Mouse (Mus musculus): ENCODE measurements around the gene Irak4. TPM values are rescaled to one million over a fixed set of nuclear protein-coding genes. Genes with fewer than 3 reads are reported as not detected.

Irak4 gene
- polyA plus RNA-seq, 1 experiment from 2014 or later, result 6.1 TPM

GRCm38 (mm10) chr15:94590083-94590482, 46.6 kb downstream of the Irak4 start:
- ATAC-seq (replicated peaks; ENCODE audit: low FRiP score) (no peak), DNase-seq (ENCODE audit: low spot score) (no peak)
- H3K4me3 ChIP-seq (ENCODE audit: low read depth, low read length), result peak overlapping the region; percentile 76
- H3K27ac ChIP-seq (ENCODE audit: low read depth, low read length), result no peak overlapping the region
- H3K27me3 ChIP-seq (replicated peaks; ENCODE audit: control insufficient read depth, insufficient read depth, low read length), result no peaks in the 10 kb centered on the region
- H3K4me2 ChIP-seq, result peak overlapping the region; percentile 63
- H3K36me3 ChIP-seq (ENCODE audit: control insufficient read depth, insufficient read depth, low read length), result peaks cover under 1% of the 10 kb centered on the region; the same call in 1 of the 2 replicates
- 9% methylated on average over 8 of the region's 8 CpGs for WGBS
- no peaks in the 10 kb centered on the region for H3K9me3 ChIP-seq (ENCODE audit: control insufficient read depth, low read length)
- H3K9ac ChIP-seq (ENCODE audit: low read depth, low read length), result 0 out of 2 replicates have a peak overlapping the region, but pooled peaks have one; percentile 40
- peaks cover 6% of the 10 kb centered on the region; the same call in 1 of the 2 replicates for H3K4me1 ChIP-seq (replicated peaks; ENCODE audit: control insufficient read depth, insufficient read depth, low read length)

- Histone ChIP-seq H3K4me2 (no peak overlapping the region), H3K36me3 (ENCODE audit: control insufficient read depth, insufficient read depth, low read length) (no peaks in the 10 kb centered on the region), H3K4me3 (ENCODE audit: low read depth, low read length) (no peak overlapping the region), H3K27ac (ENCODE audit: low read depth, low read length) (no peak overlapping the region), H3K4me1 (replicated peaks; ENCODE audit: control insufficient read depth, insufficient read depth, low read length) (peaks cover 6% of the 10 kb centered on the region; the same call in 1 of the 2 replicates), H3K27me3 (replicated peaks; ENCODE audit: control insufficient read depth, insufficient read depth, low read length) (no peaks in the 10 kb centered on the region), H3K9ac (ENCODE audit: low read depth, low read length) (no peak overlapping the region), H3K9me3 (ENCODE audit: control insufficient read depth, low read length) (no peaks in the 10 kb centered on the region)
- ATAC-seq (replicated peaks; ENCODE audit: low FRiP score) (no peak), DNase-seq (ENCODE audit: low spot score) (no peak)
- 72% methylated on average over 4 of the region's 4 CpGs for WGBS
These were observed 47.9 kb downstream of the Irak4 start for GRCm38 (mm10) chr15:94591356-94591755.

- no peak for DNase-seq (ENCODE audit: low spot score)
- ATAC-seq (replicated peaks; ENCODE audit: low FRiP score), result no peak
- WGBS, result 68% methylated on average over 1 of the region's 1 CpGs
- no peaks in the 10 kb centered on the region for H3K4me1 ChIP-seq (replicated peaks; ENCODE audit: control insufficient read depth, insufficient read depth, low read length)
- no peaks in the 10 kb centered on the region for H3K27me3 ChIP-seq (replicated peaks; ENCODE audit: control insufficient read depth, insufficient read depth, low read length)
- no peaks in the 10 kb centered on the region for H3K36me3 ChIP-seq (ENCODE audit: control insufficient read depth, insufficient read depth, low read length)
- no peaks in the 10 kb centered on the region for H3K9me3 ChIP-seq (ENCODE audit: control insufficient read depth, low read length)
- no peak overlapping the region for H3K9ac ChIP-seq (ENCODE audit: low read depth, low read length)
- H3K27ac ChIP-seq (ENCODE audit: low read depth, low read length), result no peak overlapping the region
- no peak overlapping the region for H3K4me2 ChIP-seq
- no peak overlapping the region for H3K4me3 ChIP-seq (ENCODE audit: low read depth, low read length)
These were observed 50.1 kb downstream of the Irak4 start for GRCm38 (mm10) chr15:94593586-94593985.

GRCm38 (mm10) chr15:94600145-94600707, 56.8 kb downstream of the Irak4 start:
- Histone ChIP-seq H3K9ac (ENCODE audit: low read depth, low read length) (no peak overlapping the region), H3K27ac (ENCODE audit: low read depth, low read length) (no peak overlapping the region), H3K4me1 (replicated peaks; ENCODE audit: control insufficient read depth, insufficient read depth, low read length) (0 out of 2 replicates have a peak, but pooled peaks cover 3% of the 10 kb centered on the region), H3K9me3 (ENCODE audit: control insufficient read depth, low read length) (no peaks in the 10 kb centered on the region), H3K4me2 (no peak overlapping the region), H3K4me3 (ENCODE audit: low read depth, low read length) (no peak overlapping the region), H3K36me3 (ENCODE audit: control insufficient read depth, insufficient read depth, low read length) (no peaks in the 10 kb centered on the region), H3K27me3 (replicated peaks; ENCODE audit: control insufficient read depth, insufficient read depth, low read length) (no peaks in the 10 kb centered on the region)
- ATAC-seq (replicated peaks; ENCODE audit: low FRiP score), result no peak
- WGBS, result 70% methylated on average over 11 of the region's 11 CpGs
- DNase-seq (ENCODE audit: low spot score), result no peak

GRCm38 (mm10) chr15:94601339-94601738, 57.9 kb downstream of the Irak4 start:
- no peak overlapping the region for H3K4me2 ChIP-seq
- DNase-seq (ENCODE audit: low spot score) (no peak), ATAC-seq (replicated peaks; ENCODE audit: low FRiP score) (peak; percentile 39; the same call in 1 of the 2 replicates)
- no peaks in the 10 kb centered on the region for H3K36me3 ChIP-seq (ENCODE audit: control insufficient read depth, insufficient read depth, low read length)
- H3K27ac ChIP-seq (ENCODE audit: low read depth, low read length), result no peak overlapping the region
- 16% methylated on average over 3 of the region's 3 CpGs for WGBS
- H3K4me3 ChIP-seq (ENCODE audit: low read depth, low read length), result no peak overlapping the region
- H3K9ac ChIP-seq (ENCODE audit: low read depth, low read length), result no peak overlapping the region
- 0 out of 2 replicates have a peak, but pooled peaks cover 3% of the 10 kb centered on the region for H3K4me1 ChIP-seq (replicated peaks; ENCODE audit: control insufficient read depth, insufficient read depth, low read length)
- no peaks in the 10 kb centered on the region for H3K27me3 ChIP-seq (replicated peaks; ENCODE audit: control insufficient read depth, insufficient read depth, low read length)
- no peaks in the 10 kb centered on the region for H3K9me3 ChIP-seq (ENCODE audit: control insufficient read depth, low read length)

- no peak for DNase-seq (ENCODE audit: low spot score)
- H3K36me3 ChIP-seq (ENCODE audit: control insufficient read depth, insufficient read depth, low read length), result no peaks in the 10 kb centered on the region
- H3K27me3 ChIP-seq (replicated peaks; ENCODE audit: control insufficient read depth, insufficient read depth, low read length), result no peaks in the 10 kb centered on the region
- no peak overlapping the region for H3K4me2 ChIP-seq
- H3K4me1 ChIP-seq (replicated peaks; ENCODE audit: control insufficient read depth, insufficient read depth, low read length), result 0 out of 2 replicates have a peak, but pooled peaks cover 3% of the 10 kb centered on the region
- H3K9me3 ChIP-seq (ENCODE audit: control insufficient read depth, low read length), result no peaks in the 10 kb centered on the region
- H3K27ac ChIP-seq (ENCODE audit: low read depth, low read length), result no peak overlapping the region
- no peak overlapping the region for H3K4me3 ChIP-seq (ENCODE audit: low read depth, low read length)
- H3K9ac ChIP-seq (ENCODE audit: low read depth, low read length), result no peak overlapping the region
- no peak for ATAC-seq (replicated peaks; ENCODE audit: low FRiP score)
- 70% methylated on average over 3 of the region's 3 CpGs for WGBS
These were observed 59.0 kb downstream of the Irak4 start for GRCm38 (mm10) chr15:94602441-94602840.

GRCm38 (mm10) chr15:94607768-94608167, 64.3 kb downstream of the Irak4 start:
- ATAC-seq (replicated peaks; ENCODE audit: low FRiP score) (no peak), DNase-seq (ENCODE audit: low spot score) (no peak)
- Histone ChIP-seq H3K9ac (ENCODE audit: low read depth, low read length) (no peak overlapping the region), H3K27me3 (replicated peaks; ENCODE audit: control insufficient read depth, insufficient read depth, low read length) (no peaks in the 10 kb centered on the region), H3K27ac (ENCODE audit: low read depth, low read length) (no peak overlapping the region), H3K4me2 (no peak overlapping the region), H3K4me1 (replicated peaks; ENCODE audit: control insufficient read depth, insufficient read depth, low read length) (no peaks in the 10 kb centered on the region), H3K36me3 (ENCODE audit: control insufficient read depth, insufficient read depth, low read length) (no peaks in the 10 kb centered on the region), H3K4me3 (ENCODE audit: low read depth, low read length) (no peak overlapping the region), H3K9me3 (ENCODE audit: control insufficient read depth, low read length) (no peaks in the 10 kb centered on the region)
- WGBS, result 90% methylated on average over 8 of the region's 8 CpGs

- Histone ChIP-seq H3K4me1 (replicated peaks; ENCODE audit: control insufficient read depth, insufficient read depth, low read length) (no peaks in the 10 kb centered on the region), H3K9me3 (ENCODE audit: control insufficient read depth, low read length) (no peaks in the 10 kb centered on the region), H3K27ac (ENCODE audit: low read depth, low read length) (no peak overlapping the region), H3K27me3 (replicated peaks; ENCODE audit: control insufficient read depth, insufficient read depth, low read length) (no peaks in the 10 kb centered on the region), H3K36me3 (ENCODE audit: control insufficient read depth, insufficient read depth, low read length) (no peaks in the 10 kb centered on the region), H3K4me2 (no peak overlapping the region), H3K4me3 (ENCODE audit: low read depth, low read length) (no peak overlapping the region), H3K9ac (ENCODE audit: low read depth, low read length) (no peak overlapping the region)
- no peak for DNase-seq (ENCODE audit: low spot score)
- ATAC-seq (replicated peaks; ENCODE audit: low FRiP score), result no peak
- 87% methylated on average over 11 of the region's 11 CpGs for WGBS
These were observed 72.6 kb downstream of the Irak4 start for GRCm38 (mm10) chr15:94616036-94616435.

GRCm38 (mm10) chr15:94620909-94621308, 77.5 kb downstream of the Irak4 start:
- Histone ChIP-seq H3K36me3 (ENCODE audit: control insufficient read depth, insufficient read depth, low read length) (no peaks in the 10 kb centered on the region), H3K9me3 (ENCODE audit: control insufficient read depth, low read length) (no peaks in the 10 kb centered on the region), H3K9ac (ENCODE audit: low read depth, low read length) (no peak overlapping the region), H3K4me3 (ENCODE audit: low read depth, low read length) (no peak overlapping the region), H3K27ac (ENCODE audit: low read depth, low read length) (no peak overlapping the region), H3K27me3 (replicated peaks; ENCODE audit: control insufficient read depth, insufficient read depth, low read length) (no peaks in the 10 kb centered on the region), H3K4me2 (no peak overlapping the region), H3K4me1 (replicated peaks; ENCODE audit: control insufficient read depth, insufficient read depth, low read length) (no peaks in the 10 kb centered on the region)
- no peak for ATAC-seq (replicated peaks; ENCODE audit: low FRiP score)
- DNase-seq (ENCODE audit: low spot score), result no peak
